13 mouse cellular contexts compared by ENCODE assay signal in the genomic region with DNA sequence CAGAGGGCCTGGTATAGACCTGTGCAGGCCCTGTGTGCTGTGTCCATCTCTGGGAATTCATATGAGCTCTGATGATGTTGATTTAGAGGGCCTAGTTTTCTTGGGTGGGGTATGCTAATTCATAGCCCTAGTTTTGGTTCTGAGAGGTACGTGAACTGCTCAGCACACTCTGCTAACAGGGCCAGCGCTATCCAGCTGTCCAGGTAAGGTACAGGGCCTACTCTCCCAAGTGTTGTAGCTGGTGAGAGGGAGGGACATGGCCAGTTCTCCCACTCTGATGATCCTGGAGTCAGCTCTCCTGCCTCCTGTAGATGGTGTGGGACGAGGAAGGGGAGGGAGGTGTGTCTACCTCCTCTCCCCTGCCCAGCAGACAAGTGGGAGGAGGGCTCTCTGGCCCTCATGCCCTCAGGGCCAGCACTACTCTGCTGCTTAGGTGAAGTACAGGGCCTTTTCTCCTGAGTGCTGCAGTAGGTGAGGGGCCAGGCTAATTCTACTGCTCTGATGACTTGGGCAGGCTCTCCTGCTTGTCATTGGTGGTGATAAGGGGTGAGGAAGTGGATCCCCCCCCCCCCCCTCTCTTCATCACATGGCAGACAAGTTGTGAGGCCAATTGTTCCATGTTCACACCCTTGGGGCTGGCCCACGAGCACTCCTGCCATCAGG. TPM values are rescaled to one million over a fixed set of nuclear protein-coding genes. Genes with fewer than 3 reads are reported as not detected.
DNase-seq lines count a peak whose midpoint lies in the region; ATAC-seq lines count a peak whose summit lies in the region.
"Had no signal": no experiment of that assay in that cellular context is flagged by ENCODE, and none has a peak within 500 bp of the region (broad histone marks: within the 10 kb centered on the region; RNA-seq: fewer than 3 reads in every experiment).

No protein-coding gene starts in this region.

- H3K27ac ChIP-seq in heart, embryonic 16.5 days (ENCODE audit: low read length): no peak overlapping the region
- no peak overlapping the region for H3K27ac ChIP-seq in lung, embryonic 16.5 days (ENCODE audit: low read length)

- H3K4me2 ChIP-seq in heart, embryonic 16.5 days (ENCODE audit: low read depth, low read length): no peak overlapping the region
- H3K4me2 ChIP-seq in lung, embryonic 16.5 days (ENCODE audit: low read depth, low read length): no peak overlapping the region

- no peaks in the 10 kb centered on the region for H3K9me3 ChIP-seq in heart, embryonic 16.5 days (replicated peaks; ENCODE audit: control insufficient read depth, low read length)
- no peaks in the 10 kb centered on the region for H3K9me3 ChIP-seq in lung, embryonic 16.5 days (ENCODE audit: control insufficient read depth, low read length)

- peak; percentile 23; the same call in 1 of the 2 replicates for ATAC-seq in heart, embryonic 16.5 days (replicated peaks; ENCODE audit: extremely low read depth, insufficient read depth, low FRiP score)
- peak; percentile 47; the same call in 1 of the 2 replicates for ATAC-seq in lung, embryonic 16.5 days (ENCODE audit: low read depth)
- 0 out of 2 replicates have a peak, but pooled peaks have one; percentile 11 for ATAC-seq in granulocyte monocyte progenitor cell, adult 5-6 weeks (replicated peaks; ENCODE audit: poor library complexity, severe bottlenecking)
- peak; percentile 51; the same call in 1 of the 2 replicates for ATAC-seq in megakaryocyte-erythroid progenitor cell, adult 5-6 weeks (replicated peaks; ENCODE audit: low FRiP score, low TSS enrichment, poor library complexity, severe bottlenecking)
- no peak for ATAC-seq in frontal cortex, adult (ENCODE audit: low TSS enrichment)
- ATAC-seq: Patski had no signal

- peaks cover 14% of the 10 kb centered on the region for H3K4me1 ChIP-seq in heart, embryonic 16.5 days (ENCODE audit: control insufficient read depth, insufficient read depth, low read length)
- H3K4me1 ChIP-seq in lung, embryonic 16.5 days (replicated peaks; ENCODE audit: control insufficient read depth, insufficient read depth, low read length): peaks cover 1% of the 10 kb centered on the region

- intact Hi-C loops in heart, postnatal 36 days (cut with DNase I): no loop called here

- WGBS in heart, embryonic 16.5 days: 55% methylated on average over 4 of the region's 4 CpGs
- WGBS in lung, embryonic 16.5 days: 75% methylated on average over 4 of the region's 4 CpGs

- H3K9ac ChIP-seq in heart, embryonic 16.5 days (ENCODE audit: low read length): no peak overlapping the region
- H3K9ac ChIP-seq in lung, embryonic 16.5 days (ENCODE audit: low read length): no peak overlapping the region

- H3K36me3 ChIP-seq in heart, embryonic 16.5 days (ENCODE audit: control insufficient read depth, insufficient read depth): peaks cover 4% of the 10 kb centered on the region; the same call in 1 of the 2 replicates
- H3K36me3 ChIP-seq in lung, embryonic 16.5 days (ENCODE audit: control insufficient read depth, insufficient read depth, low read length): no peaks in the 10 kb centered on the region

- no peaks in the 10 kb centered on the region for H3K27me3 ChIP-seq in heart, embryonic 16.5 days (ENCODE audit: control insufficient read depth, insufficient read depth, low read length)
- H3K27me3 ChIP-seq in lung, embryonic 16.5 days (ENCODE audit: control insufficient read depth, insufficient read depth, low read depth, low read length): no peaks in the 10 kb centered on the region
- H3K27me3 ChIP-seq: Patski had no signal

- H3K4me3 ChIP-seq in heart, embryonic 16.5 days (ENCODE audit: low read length): no peak overlapping the region
- no peak overlapping the region for H3K4me3 ChIP-seq in lung, embryonic 16.5 days (ENCODE audit: low read length)

- DNase-seq in heart, postnatal 36 days: no peak
- DNase-seq in lung, postnatal 14 days: no peak
- DNase-seq in lung, postnatal 36 days: no peak
- DNase-seq: adrenal gland, adult 8-10 months; kidney, postnatal 36 days; layer of hippocampus, postnatal 36 days; midbrain, embryonic 14.5 days had no signal

RNA-seq across cellular contexts. Expression of gene Vps54, which starts 8.3 kb away (rescaled TPM):
- polyA plus RNA-seq in heart, embryonic 16.5 days (2015; fragmentation: Nextera tagmentation; extraction: Ambion mirVana): 6.8 and 7.0 TPM in 2 replicates
- 10 to 100 TPM; 19.4 to 19.5 TPM for total RNA-seq in heart, postnatal 36 days (2021)
- 9.5 and 10.7 TPM in 2 replicates for polyA plus RNA-seq in lung, embryonic 16.5 days (2015; fragmentation: Nextera tagmentation; extraction: Ambion mirVana)
- total RNA-seq in granulocyte monocyte progenitor cell, adult 5-6 weeks (2014; fragmentation: Nextera tagmentation): 30.2 and 33.9 TPM in 2 replicates
- total RNA-seq in granulocyte monocyte progenitor cell, adult 5-6 weeks (2017): 38.6 and 44.1 TPM in 2 replicates
- 21.8 and 42.9 TPM in 2 replicates for total RNA-seq in megakaryocyte-erythroid progenitor cell, adult 5-6 weeks (2014; fragmentation: Nextera tagmentation)
- 52.1 and 58.8 TPM in 2 replicates for total RNA-seq in megakaryocyte-erythroid progenitor cell, adult 5-6 weeks (2017)
